Mouse (Mus musculus) liver, embryonic 14.5 days (tissue): ENCODE measurements at regions not wholly inside any gene's neighbourhood (a gene's known extent, or its start where the extent isn't known, plus 50 kb on each side); places are given as distances from the start of the nearest gene placed in this dataset.

Experiments
- ATAC-seq: fragments of 200-750 bp; cut with Nextera tagmentation; 2 replicates; pipeline ENCODE4 v1.8.0; 2017; ENCODE audit warnings: moderate number of reproducible peaks, mild to moderate bottlenecking, moderate library complexity; ENCODE audit not compliant: insufficient read depth
- DNase-seq, 3 experiments: peaks; one replicate each; pipeline ENCODE4 v3.0.0-alpha.2; 2012 to 2013; ENCODE audit warnings: low read depth in 3 of 3, low spot score in 3 of 3
- H3K27ac ChIP-seq: fragments of 300-500 bp; sonication (generic); 2 replicates; pipeline ENCODE4 v1.5.1; 2014; ENCODE audit warnings: moderate library complexity, mild to moderate bottlenecking, control low read depth, inconsistent platforms
- H3K27me3 ChIP-seq: fragments of 300-500 bp; sonication (generic); 2 replicates; pipeline ENCODE4 v1.6.1; 2014; ENCODE audit warnings: mild to moderate bottlenecking, low read length, moderate library complexity; ENCODE audit not compliant: control insufficient read depth, insufficient read depth
- H3K36me3 ChIP-seq: fragments of 300-500 bp; sonication (generic); replicated peaks from 2 replicates; pipeline ENCODE4 v1.6.1; 2014; ENCODE audit warnings: low read depth; ENCODE audit not compliant: control insufficient read depth, insufficient read depth
- H3K4me1 ChIP-seq, 2 experiments: fragments of 200-500 bp in 1 of 2; fragments of 300-500 bp in 1 of 2; sonication (generic) in 1 of 2; replicated peaks; 2 replicates each; pipeline ENCODE4 v1.6.1; 2012 to 2014; ENCODE audit warnings: antibody characterized with exemption in 1 of 2, inconsistent platforms in 1 of 2, low read length in 1 of 2; ENCODE audit not compliant: control insufficient read depth in 2 of 2, insufficient read depth in 2 of 2
- H3K4me2 ChIP-seq: fragments of 300-500 bp; sonication (generic); 2 replicates; pipeline ENCODE4 v1.6.1; 2014; ENCODE audit warnings: low read depth, mild to moderate bottlenecking, control low read depth, moderate library complexity
- H3K4me3 ChIP-seq, 2 experiments: fragments of 200-500 bp in 1 of 2; fragments of 300-500 bp in 1 of 2; sonication (generic) in 1 of 2; 2 replicates each; pipeline ENCODE4 v1.5.1; 2012 to 2014; ENCODE audit warnings: low read depth in 2 of 2, low read length in 2 of 2, mild to moderate bottlenecking in 2 of 2, control low read depth in 1 of 2, inconsistent platforms in 1 of 2, moderate library complexity in 1 of 2; ENCODE audit not compliant: insufficient read depth in 1 of 2
- H3K9ac ChIP-seq: fragments of 300-500 bp; sonication (generic); replicated peaks from 2 replicates; pipeline ENCODE4 v1.6.1; 2014; ENCODE audit warnings: mild to moderate bottlenecking, control low read depth, moderate library complexity
- H3K9me3 ChIP-seq: fragments of 300-500 bp; sonication (generic); 2 replicates; pipeline ENCODE4 v1.6.1; 2016; ENCODE audit warnings: low read length, mixed read lengths; ENCODE audit not compliant: control insufficient read depth
- CTCF ChIP-seq: IDR thresholded peaks from 2 replicates; pipeline ENCODE4 v1.5.1; 2016; ENCODE audit warnings: antibody characterized with exemption, low read depth, control low read depth
- EP300 ChIP-seq: IDR thresholded peaks from 2 replicates; pipeline ENCODE4 v1.6.1; 2016; ENCODE audit warnings: antibody characterized with exemption, low read depth
- WGBS: fragments of 180-500 bp; shearing (Covaris S2); extraction: QIAGEN DNeasy Blood & Tissue Kit; methylation state at CpG from one replicate; pipeline ENCODE4 v1.1.7; 2014; ENCODE audit not compliant: insufficient replicate concordance; 5-methylcytosine and 5-hydroxymethylcytosine counted together

- DNase-seq (no peak), ATAC-seq (no peak)
- no peaks in the 10 kb centered on the region for H3K9me3 ChIP-seq
- no peaks in the 10 kb centered on the region for H3K27me3 ChIP-seq
- H3K36me3 ChIP-seq, result no peaks in the 10 kb centered on the region
- no peak overlapping the region for H3K4me3 ChIP-seq
- no peaks in the 10 kb centered on the region for H3K4me1 ChIP-seq
- no peak overlapping the region for H3K4me2 ChIP-seq
- H3K9ac ChIP-seq, result no peak overlapping the region
- TF ChIP-seq EP300 (no peak), CTCF (no peak)
- no peak overlapping the region for H3K27ac ChIP-seq
- WGBS, result 61% methylated on average over 6 of the region's 6 CpGs
These were observed 88.6 kb upstream of the Trio start for GRCm38 (mm10) chr15:28114180-28114747.

- Histone ChIP-seq H3K4me1 (no peaks in the 10 kb centered on the region), H3K36me3 (no peaks in the 10 kb centered on the region), H3K27ac (no peak overlapping the region), H3K4me3 (no peak overlapping the region), H3K4me2 (no peak overlapping the region), H3K9ac (no peak overlapping the region), H3K27me3 (no peaks in the 10 kb centered on the region), H3K9me3 (no peaks in the 10 kb centered on the region)
- DNase-seq (no peak), ATAC-seq (no peak)
- 52% methylated on average over 3 of the region's 3 CpGs for WGBS
- TF ChIP-seq EP300, result no peak
- no peak for TF ChIP-seq CTCF
These were observed 76.7 kb upstream of the Dnah5 start for GRCm38 (mm10) chr15:28126846-28127245.

- no peak overlapping the region for H3K27ac ChIP-seq
- no peak overlapping the region for H3K9ac ChIP-seq
- TF ChIP-seq CTCF (no peak), EP300 (no peak)
- H3K4me3 ChIP-seq, result no peak overlapping the region
- no peaks in the 10 kb centered on the region for H3K4me1 ChIP-seq
- no peaks in the 10 kb centered on the region for H3K9me3 ChIP-seq
- H3K4me2 ChIP-seq, result no peak overlapping the region
- H3K27me3 ChIP-seq, result no peaks in the 10 kb centered on the region
- ATAC-seq (no peak), DNase-seq (no peak)
- whole genome bisulfite sequencing, result 67% methylated on average over 7 of the region's 7 CpGs
- H3K36me3 ChIP-seq, result no peaks in the 10 kb centered on the region
These were observed 74.0 kb upstream of the Dnah5 start for GRCm38 (mm10) chr15:28129536-28129935.

- 59% methylated on average over 4 of the region's 4 CpGs for WGBS
- H3K9ac ChIP-seq, result no peak overlapping the region
- no peak overlapping the region for H3K4me3 ChIP-seq
- ATAC-seq, result no peak
- no peaks in the 10 kb centered on the region for H3K27me3 ChIP-seq
- H3K36me3 ChIP-seq, result no peaks in the 10 kb centered on the region
- H3K9me3 ChIP-seq, result no peaks in the 10 kb centered on the region
- H3K4me2 ChIP-seq, result no peak overlapping the region
- no peak overlapping the region for H3K27ac ChIP-seq
- TF ChIP-seq EP300 (no peak), CTCF (no peak)
- H3K4me1 ChIP-seq, result no peaks in the 10 kb centered on the region
- no peak for DNase-seq
These were observed 72.0 kb upstream of the Dnah5 start for GRCm38 (mm10) chr15:28131546-28131945.

GRCm38 (mm10) chr15:28133171-28133810 lies 70.3 kb upstream of the Dnah5 start:
- H3K27me3 ChIP-seq, result no peaks in the 10 kb centered on the region
- no peaks in the 10 kb centered on the region for H3K4me1 ChIP-seq
- H3K36me3 ChIP-seq, result no peaks in the 10 kb centered on the region
- 54% methylated on average over 10 of the region's 10 CpGs for WGBS
- no peak overlapping the region for H3K27ac ChIP-seq
- H3K4me2 ChIP-seq, result no peak overlapping the region
- DNase-seq (no peak), ATAC-seq (no peak)
- H3K4me3 ChIP-seq, result no peak overlapping the region
- no peaks in the 10 kb centered on the region for H3K9me3 ChIP-seq
- no peak for TF ChIP-seq CTCF
- no peak for TF ChIP-seq EP300
- H3K9ac ChIP-seq, result no peak overlapping the region
